Mouse (Mus musculus) CD4-positive naive resting alpha-beta T cell, adult 76 days (primary cell): Measurements from ENCODE around the gene Fam166b. TPM values are rescaled to one million over a fixed set of nuclear protein-coding genes. Genes with fewer than 3 reads are reported as not detected.

Source experiments
- total RNA-seq: library from RNA; stranded (reverse); gene quantifications from one replicate; pipeline ENCODE4 v1.2.4, GENCODE M21; 2023

Fam166b gene
- not detected for total RNA-seq

GRCm38 (mm10) chr4:43428946-43429345 lies at the start of gene Fam166b:
TSS of gene Fam166b (minus strand) at chr4:43429134.

GRCm38 (mm10) chr4:43454041-43454836 lies 25.3 kb upstream of the Fam166b start, which contains the start of gene Cd72:
TSS of gene Cd72 (minus strand) at chr4:43454628.

GRCm38 (mm10) chr4:43441639-43442038 lies 12.7 kb upstream of the Fam166b start, which contains the start of gene Tesk1:
TSS of gene Tesk1 (plus strand) at chr4:43441939.

GRCm38 (mm10) chr4:43381408-43382154 lies 47.4 kb downstream of the Fam166b start, which contains the start of gene Rusc2:
TSS of gene Rusc2 (plus strand) at chr4:43381979.

Other genes with a start within 250 kb of the Fam166b start
- gene Atp8b5, start 162.0 kb downstream of the Fam166b start, total RNA-seq = not detected
- 0.59 TPM for gene Rusc2, start 47.2 kb downstream of the Fam166b start, total RNA-seq
- gene Tesk1, start 12.8 kb upstream of the Fam166b start, total RNA-seq = 35.3 TPM
- gene Cd72, start 25.5 kb upstream of the Fam166b start, total RNA-seq = 48.5 TPM
- gene Sit1, start 54.6 kb upstream of the Fam166b start, total RNA-seq = 60.7 TPM
- 21.2 TPM for gene Ccdc107, start 63.8 kb upstream of the Fam166b start, total RNA-seq
- 3.0 TPM for gene Arhgef39, start 70.6 kb upstream of the Fam166b start, total RNA-seq
- gene Car9, start 77.8 kb upstream of the Fam166b start, total RNA-seq = not detected
- not detected for gene Tpm2, start 94.6 kb upstream of the Fam166b start, total RNA-seq
- gene Creb3, start 133.2 kb upstream of the Fam166b start, total RNA-seq = 73.3 TPM
- 270 TPM for gene Tln1, start 133.6 kb upstream of the Fam166b start, total RNA-seq
- 34.1 TPM for gene Rgp1, start 149.6 kb upstream of the Fam166b start, total RNA-seq
- 26.5 TPM for gene Gba2, start 149.7 kb upstream of the Fam166b start, total RNA-seq
- not detected for gene Msmp, start 155.4 kb upstream of the Fam166b start, total RNA-seq
- not detected for gene Npr2, start 202.8 kb upstream of the Fam166b start, total RNA-seq
- 0.62 TPM for gene Spag8, start 224.5 kb upstream of the Fam166b start, total RNA-seq
- 17.1 TPM for gene Hint2, start 227.3 kb upstream of the Fam166b start, total RNA-seq
- gene Tmem8b, start 239.8 kb upstream of the Fam166b start, total RNA-seq = 4.6 TPM
- not detected for gene Fam221b, start 240.0 kb upstream of the Fam166b start, total RNA-seq